Mouse (Mus musculus) embryo, embryonic 11.5 days (tissue): Measurements from ENCODE around the gene Chchd4.

Source experiments
- DNase-seq: peaks from one replicate; pipeline ENCODE4 v3.0.0-alpha.2; 2012; ENCODE audit warnings: low read depth, low spot score

Chchd4 gene

DNA sequence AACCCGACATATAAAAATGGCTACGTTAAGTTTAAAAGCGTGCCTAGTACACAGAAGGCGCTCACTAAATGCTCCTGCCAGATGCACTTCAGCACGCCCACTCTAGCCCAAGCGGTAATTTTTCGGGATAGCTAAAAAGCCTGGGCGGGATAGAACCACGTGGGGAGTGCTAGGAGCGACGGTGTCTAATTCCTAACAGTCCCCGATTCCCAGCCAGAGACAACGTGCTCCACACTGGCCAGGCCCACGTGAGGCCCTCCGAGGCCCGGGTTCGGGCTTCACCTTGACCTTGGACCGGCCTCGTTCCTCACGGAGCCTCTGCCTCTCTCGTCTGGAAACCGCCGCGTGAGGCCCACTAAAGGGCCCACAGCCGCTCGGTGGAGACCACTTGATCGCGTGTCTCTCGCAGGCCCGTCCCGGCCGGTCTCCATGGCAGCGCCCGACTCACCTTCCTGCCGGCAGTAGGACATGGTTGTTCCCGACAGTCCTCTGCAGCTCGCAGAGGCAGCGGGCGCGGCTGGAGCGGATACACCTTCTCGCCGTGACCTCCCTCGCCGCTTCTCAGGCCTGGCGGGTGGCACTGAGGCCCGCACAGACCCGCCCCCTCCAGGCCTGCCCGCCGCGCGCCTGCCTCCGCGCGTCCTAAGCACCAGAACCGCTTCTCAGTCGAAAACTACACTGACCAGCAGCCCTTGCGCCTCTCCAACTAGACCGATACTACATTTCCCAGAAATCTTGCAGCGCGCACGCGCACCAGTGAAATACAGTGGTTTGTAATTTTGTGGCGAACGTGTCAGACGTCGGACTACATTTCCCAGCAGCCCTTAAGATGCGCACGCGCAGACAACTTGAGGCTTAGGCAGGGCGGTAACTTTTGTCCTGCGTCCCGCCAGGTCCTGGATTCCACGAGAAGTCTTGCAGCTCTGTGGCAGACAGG is at the start of gene Chchd4, which contains the start of gene Tmem43:
Chchd4 (minus strand) TSS at position 679 of the 937 bp plus-strand sequence.
Tmem43 (plus strand) TSS at position 836 of the 937 bp plus-strand sequence.
- peak; percentile 99 for DNase-seq

DNA sequence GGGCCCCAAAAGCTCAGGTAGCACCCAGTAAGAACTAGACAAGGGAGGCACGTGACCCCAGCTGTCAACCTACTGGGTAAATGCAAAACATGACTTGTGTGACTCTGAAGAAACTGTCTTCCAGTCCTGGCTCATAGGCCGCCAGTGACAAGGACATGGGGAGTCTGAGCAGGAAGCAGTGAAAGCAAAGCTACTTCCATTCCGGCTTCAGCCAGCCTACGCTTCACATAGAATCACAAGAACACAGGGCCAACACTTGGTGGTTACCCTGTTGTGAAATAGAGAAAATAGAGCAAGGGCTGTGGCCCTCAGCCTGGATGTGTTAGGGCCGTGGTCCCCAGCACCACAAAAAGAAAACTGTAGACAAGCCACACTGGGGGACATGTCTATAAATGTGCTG is 49.5 kb upstream of the Chchd4 start:
- no peak for DNase-seq

DNA sequence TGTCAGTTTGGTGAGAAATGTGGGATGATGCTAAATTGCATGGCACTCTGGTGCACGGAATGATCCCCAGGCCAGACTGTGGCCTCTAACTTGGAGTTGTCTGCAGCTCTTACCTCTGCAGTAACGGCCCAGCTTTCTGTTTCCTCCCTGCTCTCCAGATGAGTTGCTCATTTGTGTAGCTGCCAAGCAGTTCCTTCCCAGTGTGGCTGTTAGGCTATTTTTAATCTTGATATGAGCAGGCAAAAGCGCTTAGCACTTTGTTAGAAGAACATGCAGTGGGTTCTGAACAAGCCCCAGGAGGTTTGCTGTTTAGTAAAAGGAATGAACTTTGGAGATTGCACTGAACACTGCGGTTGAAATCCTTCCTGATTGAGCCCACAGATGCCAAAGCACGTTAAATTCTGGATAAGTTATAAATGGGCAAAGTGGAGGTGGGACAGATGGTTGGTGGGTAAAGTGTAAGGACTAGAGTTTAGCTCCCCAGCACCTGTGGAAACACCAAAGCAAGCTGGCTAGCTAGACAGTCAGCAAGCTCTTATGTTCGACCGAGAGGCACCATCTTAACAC is 45.2 kb upstream of the Chchd4 start:
- no peak for DNase-seq

DNA sequence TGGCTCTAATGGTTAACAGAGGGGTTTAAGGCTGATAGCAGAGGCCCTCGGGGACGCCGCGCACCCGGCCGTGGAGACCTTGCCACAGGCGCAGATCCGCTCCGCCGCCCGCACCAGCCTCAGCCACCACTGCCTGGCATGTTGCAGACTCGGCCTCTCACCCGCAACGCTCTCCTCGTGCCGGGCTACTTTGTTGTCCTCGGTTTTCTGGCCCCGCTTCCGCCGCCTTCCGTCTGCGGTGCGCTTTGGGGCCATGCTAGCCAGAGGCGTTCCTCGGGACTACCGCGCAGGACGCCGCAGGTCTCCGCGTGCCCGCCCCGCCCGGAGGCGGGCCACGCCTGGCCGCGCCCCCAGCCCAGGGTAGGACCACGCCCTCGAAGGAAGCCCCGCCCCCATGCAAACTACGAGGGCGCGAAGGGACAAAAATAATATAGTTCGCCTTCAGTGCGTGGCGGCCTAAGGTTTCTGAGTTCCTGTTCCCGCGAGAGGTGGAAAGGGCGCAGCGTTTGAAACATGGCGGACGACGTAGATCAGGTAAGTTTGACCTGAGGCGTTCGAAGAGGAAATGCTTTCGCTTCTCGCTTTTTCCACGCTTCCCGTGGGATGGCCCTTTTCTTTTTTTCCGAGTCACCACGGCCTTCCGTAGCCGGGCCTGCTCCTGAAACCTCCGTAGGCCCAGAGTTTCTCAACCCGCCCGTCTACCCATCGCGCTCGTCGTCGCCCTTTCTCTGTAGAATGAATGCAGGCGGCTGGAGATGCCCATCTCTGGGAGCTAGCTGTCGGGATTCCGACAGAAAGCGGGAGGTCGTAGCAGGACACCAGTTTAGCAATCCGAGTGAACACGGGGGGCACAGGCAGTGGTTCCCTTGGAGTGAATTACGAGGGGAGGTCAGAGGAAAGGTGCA is 42.5 kb upstream of the Chchd4 start, which contains the start of the genes Xpc and Lsm3:
Xpc (minus strand) TSS at position 344 of the 905 bp plus-strand sequence.
Lsm3 (plus strand) TSS at position 384 of the 905 bp plus-strand sequence.
- peak; percentile 96 for DNase-seq

- DNase-seq, result no peak
These were observed 41.5 kb upstream of the Chchd4 start for GRCm38 (mm10) chr6:91514737-91515362.

GRCm38 (mm10) chr6:91514135-91514534 is 40.8 kb upstream of the Chchd4 start:
- DNase-seq, result no peak

DNA sequence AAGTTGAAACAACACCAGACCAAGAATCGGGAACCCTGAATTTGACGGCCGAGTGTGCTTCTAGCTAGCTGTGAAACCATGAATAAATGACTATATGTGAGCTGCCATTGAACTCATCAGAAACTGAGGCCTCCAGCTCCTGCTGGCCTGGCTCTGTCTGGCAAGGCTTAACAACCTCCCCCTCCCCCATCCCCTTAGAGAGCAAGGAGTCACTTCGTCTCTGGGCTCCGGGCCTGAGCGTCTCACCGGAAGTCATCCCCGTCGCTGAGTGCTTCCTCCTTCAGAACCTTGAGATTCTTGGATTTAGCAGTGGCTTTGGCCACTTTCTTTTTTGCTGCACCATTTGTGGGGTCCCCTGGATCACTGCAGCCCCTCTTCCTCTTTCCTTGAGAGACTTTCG is 36.9 kb upstream of the Chchd4 start:
- no peak for DNase-seq

- no peak for DNase-seq
These were observed 36.0 kb upstream of the Chchd4 start for GRCm38 (mm10) chr6:91509326-91509725.

- no peak for DNase-seq
These were observed 34.7 kb upstream of the Chchd4 start for GRCm38 (mm10) chr6:91508041-91508440.

DNA sequence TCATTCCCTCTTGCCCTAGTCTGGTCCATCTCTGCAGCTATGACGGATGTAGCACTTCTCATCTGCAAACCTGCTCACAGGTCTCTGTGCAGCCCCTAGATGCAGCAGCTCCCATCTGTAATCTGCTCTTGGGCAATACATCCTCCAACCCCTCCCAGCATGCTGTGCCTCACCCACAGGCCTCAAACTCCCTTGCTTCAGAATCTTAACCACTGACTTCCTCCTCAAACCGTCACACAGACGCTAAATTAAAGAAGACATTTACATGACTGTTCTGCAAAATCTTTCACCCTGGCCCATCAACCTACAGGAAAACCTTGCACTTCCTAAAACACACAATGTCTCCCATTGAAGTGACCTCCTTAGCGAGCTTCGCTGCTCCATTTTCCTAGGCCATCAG is 32.7 kb upstream of the Chchd4 start:
- no peak for DNase-seq

GRCm38 (mm10) chr6:91503302-91503701 is 30.0 kb upstream of the Chchd4 start:
- no peak for DNase-seq

DNA sequence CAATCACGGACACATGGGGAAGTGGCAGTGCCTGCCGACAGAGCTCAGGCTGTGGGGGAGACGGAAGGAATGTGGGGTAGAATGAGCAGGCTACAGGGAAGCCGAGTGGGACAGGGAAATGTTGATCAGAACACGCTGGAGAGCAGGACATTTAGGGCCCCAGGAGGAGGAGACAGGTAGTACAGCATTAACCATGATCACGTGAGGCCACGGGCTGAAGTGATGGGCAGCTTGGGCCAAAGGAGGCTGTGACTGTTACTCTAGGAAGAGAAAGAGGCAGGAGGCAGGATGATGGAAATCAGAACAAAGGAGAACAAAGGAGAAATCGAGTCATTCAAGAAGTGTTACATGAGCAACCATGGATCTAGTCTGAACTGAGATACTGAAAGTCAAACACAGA is 21.2 kb upstream of the Chchd4 start:
- DNase-seq, result no peak

- DNase-seq, result no peak
These were observed 19.7 kb upstream of the Chchd4 start for GRCm38 (mm10) chr6:91493053-91493452.

- DNase-seq, result no peak
These were observed 17.7 kb upstream of the Chchd4 start for GRCm38 (mm10) chr6:91491004-91491403.

GRCm38 (mm10) chr6:91489872-91490271 is 16.5 kb upstream of the Chchd4 start:
- DNase-seq, result no peak

- no peak for DNase-seq
These were observed 15.3 kb upstream of the Chchd4 start for GRCm38 (mm10) chr6:91488496-91489212.

GRCm38 (mm10) chr6:91486736-91487453 is 13.5 kb upstream of the Chchd4 start:
- no peak for DNase-seq

- no peak for DNase-seq
These were observed 10.0 kb upstream of the Chchd4 start for GRCm38 (mm10) chr6:91483371-91483770.

- DNase-seq, result no peak
These were observed 3.2 kb upstream of the Chchd4 start for GRCm38 (mm10) chr6:91476541-91476940.
